Mouse (Mus musculus) left cerebral cortex, adult 2 months (tissue): Measurements from ENCODE around the gene C1qtnf5. TPM values are rescaled to one million over a fixed set of nuclear protein-coding genes. Genes with fewer than 3 reads are reported as not detected.

Experiments
- DNase-seq, 2 experiments: peaks; one replicate each; pipeline ENCODE4 v3.0.0; 2021 to 2022; ENCODE audit warnings: low spot score in 2 of 2, mixed read lengths in 1 of 2; ENCODE audit errors: extremely low spot score in 1 of 2
- H3K27ac ChIP-seq: fragments of 200-600 bp; 2 replicates; pipeline ENCODE4 v1.8.1; 2022
- H3K4me3 ChIP-seq: fragments of 200-600 bp; 2 replicates; pipeline ENCODE4 v1.8.1; 2022
- CTCF ChIP-seq: fragments of 200-600 bp; IDR thresholded peaks from 2 replicates; pipeline ENCODE4 v1.8.1; 2022; ENCODE audit warnings: antibody characterized with exemption, mild to moderate bottlenecking, moderate library complexity
- intact Hi-C: fragments of 180-260 bp; cut with DNase I; formaldehyde crosslinking; loops from one replicate; pipeline ENCODE4 v1.15.1; 2025
- total RNA-seq, 2 experiments: library from RNA; stranded (reverse); gene quantifications; 2 replicates each; pipeline ENCODE4 v1.2.3; 2021

The C1qtnf5 gene
- total RNA-seq, 2 experiments from 2014 or later: 14.2 to 15.3 TPM

- peak; percentile 85 to 86 for DNase-seq
- Histone ChIP-seq H3K4me3 (0 out of 2 replicates have a peak overlapping the region, but pooled peaks have one; percentile 13), H3K27ac (no peak overlapping the region)
- intact Hi-C loops: loop anchor here (1.0 to 5.0 kb wide), 2 partner anchors 109 to 267 kb away; partner anchors contain the start of gene Cbl
- peak; percentile 91 for TF ChIP-seq CTCF
Measured at GRCm38 (mm10) chr9:44125546-44126428, 18.7 kb downstream of the C1qtnf5 start.

- Histone ChIP-seq H3K27ac (no peak overlapping the region), H3K4me3 (no peak overlapping the region)
- intact Hi-C loops: loop anchor here (1.0 to 5.0 kb wide), 2 partner anchors 108 to 266 kb away; partner anchors contain the start of gene Cbl
- TF ChIP-seq CTCF: no peak
- DNase-seq: no peak
Measured at GRCm38 (mm10) chr9:44126746-44127145, 19.7 kb downstream of the C1qtnf5 start.

DNA sequence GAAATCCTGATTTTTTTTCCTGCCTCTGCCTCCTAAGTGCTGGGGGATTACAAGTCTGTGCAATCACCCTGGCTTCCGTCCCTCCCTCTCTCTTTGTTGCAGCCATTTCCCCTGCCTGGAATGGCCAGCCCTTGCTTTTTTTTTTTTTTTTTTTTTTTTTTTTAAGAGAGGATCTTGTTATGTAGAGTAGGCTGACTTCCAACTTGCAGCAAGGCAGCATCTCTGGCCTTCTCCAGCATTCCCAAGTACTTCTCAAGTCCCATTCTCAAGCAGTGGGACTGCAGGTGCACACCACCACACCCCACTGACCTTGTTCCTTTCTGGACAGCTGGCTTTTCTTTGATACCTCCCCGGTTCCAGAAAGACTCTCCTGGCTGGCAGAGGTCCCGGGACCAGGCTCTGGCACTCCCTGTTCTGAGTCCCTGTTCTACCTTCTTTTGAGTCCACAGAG, 20.3 kb downstream of the C1qtnf5 start:
- no peak overlapping the region for H3K27ac ChIP-seq
- intact Hi-C loops: loop anchor here (5.0 kb wide), 1 partner anchor 265 kb away; no protein-coding TSS in a partner anchor
- no peak overlapping the region for H3K4me3 ChIP-seq
- TF ChIP-seq CTCF: no peak
- DNase-seq: no peak

DNA sequence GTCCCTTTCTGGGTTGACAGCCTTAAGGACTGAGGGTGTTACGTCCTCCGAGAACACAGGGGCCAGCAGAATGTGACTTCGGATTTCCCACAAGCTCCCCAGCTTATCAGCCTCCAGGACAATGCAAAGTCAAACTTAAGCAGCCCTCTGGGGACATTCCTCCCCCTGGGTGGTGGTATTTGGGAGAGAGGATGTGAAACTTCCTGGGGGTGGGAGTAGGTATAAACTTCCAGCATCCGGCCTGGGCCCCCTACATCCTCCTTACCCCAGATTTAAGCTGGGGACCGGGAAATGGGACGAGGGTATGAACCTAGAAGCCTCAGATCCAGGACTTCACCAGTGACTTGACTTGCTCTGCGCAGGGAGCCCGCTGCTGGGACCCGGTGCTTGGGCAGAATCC, 22.6 kb downstream of the C1qtnf5 start:
- intact Hi-C loops: loop anchor here (5.0 kb wide), 1 partner anchor 263 kb away; no protein-coding TSS in a partner anchor

DNA sequence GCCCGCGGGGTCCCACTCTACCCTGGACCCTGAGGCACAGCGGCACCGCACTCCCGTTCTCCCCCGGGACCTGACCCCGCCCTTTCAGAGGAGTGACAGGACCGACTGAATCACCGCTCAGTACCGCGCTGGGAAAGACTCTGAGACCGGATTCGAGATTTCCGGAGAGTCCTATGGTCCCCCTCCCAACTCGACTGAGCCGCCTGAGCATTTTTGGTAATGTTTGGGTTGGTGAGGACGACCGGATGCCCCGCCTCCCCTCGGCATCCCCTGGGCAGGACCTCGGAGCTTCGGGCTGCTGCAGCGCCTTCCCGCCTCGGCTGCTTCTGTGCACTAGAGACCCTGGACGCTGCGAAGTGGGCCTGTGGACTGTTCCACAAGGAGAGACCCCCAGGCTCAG, 23.0 kb downstream of the C1qtnf5 start:
- no peak for TF ChIP-seq CTCF
- peak overlapping the region; percentile 42 for H3K4me3 ChIP-seq
- intact Hi-C loops: no loop called here
- peak in 1 of 2 experiments; percentile 43 for DNase-seq
- peak overlapping the region; percentile 61; the same call in 1 of the 2 replicates for H3K27ac ChIP-seq

More for the DNA sequence above, 22.6 kb downstream of the C1qtnf5 start:
- Histone ChIP-seq H3K27ac (peak overlapping the region; percentile 61; the same call in 1 of the 2 replicates), H3K4me3 (peak overlapping the region; percentile 42)
- no peak for DNase-seq
- no peak for TF ChIP-seq CTCF

DNA sequence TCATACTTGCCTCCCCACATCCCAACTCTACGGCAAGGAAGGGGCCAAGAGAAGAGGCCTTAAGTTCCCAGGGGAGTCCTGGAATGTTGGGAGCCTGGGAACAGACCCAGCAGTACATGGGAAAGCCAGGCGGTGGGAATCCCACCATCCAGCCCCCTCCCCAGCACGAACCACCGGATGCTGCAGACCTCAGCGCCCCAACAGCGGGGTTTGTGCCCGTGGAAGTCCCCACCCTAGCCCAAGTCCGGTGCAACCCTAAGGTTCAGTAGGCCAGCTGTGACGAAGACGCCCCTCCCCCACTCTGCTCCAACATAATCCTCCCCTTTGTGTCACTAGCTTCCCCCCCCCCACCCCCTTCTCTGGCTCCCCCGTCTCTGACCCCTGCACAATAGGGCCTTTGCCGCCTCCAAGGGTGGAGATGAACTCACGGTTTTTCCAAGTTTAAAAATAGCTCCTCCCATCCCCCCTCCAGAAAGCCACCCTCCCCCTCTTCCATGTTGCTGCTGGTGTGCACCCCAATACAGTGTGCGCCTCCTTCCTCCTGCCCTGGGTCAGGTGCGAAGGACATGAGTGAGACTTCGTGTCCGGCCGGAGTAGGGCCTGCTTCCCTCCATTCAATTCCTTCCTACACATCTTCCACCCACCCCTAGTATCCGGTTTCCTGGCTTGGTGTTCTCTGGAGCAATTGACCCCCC, 23.7 kb downstream of the C1qtnf5 start:
- intact Hi-C loops: no loop called here
- Histone ChIP-seq H3K4me3 (peak overlapping the region; percentile 42), H3K27ac (peak overlapping the region; percentile 61; the same call in 1 of the 2 replicates)
- DNase-seq: no peak
- no peak for TF ChIP-seq CTCF

GRCm38 (mm10) chr9:44131276-44131590, 24.2 kb downstream of the C1qtnf5 start:
- DNase-seq: no peak
- intact Hi-C loops: no loop called here
- TF ChIP-seq CTCF: no peak
- no peak overlapping the region for H3K27ac ChIP-seq
- no peak overlapping the region for H3K4me3 ChIP-seq

DNA sequence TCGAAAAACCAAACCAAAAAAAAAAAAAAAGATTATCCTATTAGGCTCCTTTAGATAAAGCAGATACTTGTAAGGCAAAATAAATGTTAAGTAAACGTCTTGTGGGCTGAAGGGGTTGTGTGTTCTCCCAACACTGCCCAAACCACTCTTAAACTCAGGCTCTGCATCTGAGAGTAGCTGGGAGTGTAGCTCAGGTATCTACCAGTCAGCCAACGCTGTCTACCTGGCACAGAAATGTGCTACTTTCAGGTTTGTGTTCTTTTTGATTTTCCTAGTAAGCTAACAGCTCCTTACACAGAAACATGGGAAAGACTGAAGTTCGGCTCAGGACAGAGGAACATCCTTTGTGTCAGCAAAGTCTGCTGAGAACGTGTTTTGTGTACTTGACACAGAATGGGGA, 25.2 kb downstream of the C1qtnf5 start:
- DNase-seq: no peak
- Histone ChIP-seq H3K4me3 (no peak overlapping the region), H3K27ac (no peak overlapping the region)
- no peak for TF ChIP-seq CTCF
- intact Hi-C loops: no loop called here

DNA sequence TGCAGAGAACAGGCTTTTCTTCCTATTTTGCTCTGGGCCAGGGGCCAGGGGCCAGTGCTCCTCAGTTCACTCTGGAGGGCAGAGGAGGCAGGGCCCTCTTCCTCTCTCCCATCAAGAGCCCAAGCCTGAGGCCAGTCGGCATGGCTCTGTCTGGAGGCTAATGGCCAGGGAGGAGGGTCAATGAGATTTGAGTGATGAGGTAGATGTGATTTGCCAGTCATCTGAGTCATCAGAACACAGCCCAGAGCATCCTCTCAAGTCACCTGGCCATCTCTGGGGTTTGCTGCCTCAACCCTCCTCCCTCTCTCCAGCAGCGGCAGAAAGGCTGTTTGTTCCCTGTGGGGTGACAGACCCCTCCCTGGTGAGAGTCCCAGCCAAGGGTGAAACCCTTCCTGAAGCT, 26.2 kb downstream of the C1qtnf5 start:
- TF ChIP-seq CTCF: no peak
- intact Hi-C loops: no loop called here
- Histone ChIP-seq H3K4me3 (0 out of 2 replicates have a peak overlapping the region, but pooled peaks have one; percentile 50), H3K27ac (peak overlapping the region; percentile 5)
- no peak for DNase-seq

GRCm38 (mm10) chr9:44134101-44134850, 27.2 kb downstream of the C1qtnf5 start, which contains the start of gene Mcam:
Gene Mcam, plus strand, starts transcription at chr9:44134469.
- intact Hi-C loops: no loop called here
- peak in 1 of 2 experiments; percentile 42 for DNase-seq
- H3K27ac ChIP-seq: peak within 1 kb of the TSS; percentile 47
- peak within 1 kb of the TSS; percentile 50 for H3K4me3 ChIP-seq
- TF ChIP-seq CTCF: no peak
